Mouse (Mus musculus): ENCODE measurements around the gene Col5a1.

GRCm38 (mm10) chr2:28065081-28065651 is 178.9 kb downstream of the Col5a1 start:
- TF ChIP-seq CTCF (IDR thresholded peaks at IDR 0.05) = no peak
- TF ChIP-seq EP300 (IDR thresholded peaks at IDR 0.05) = no peak

All from lung, postnatal 0 days (tissue).